Mouse (Mus musculus): ENCODE data around the gene Nr6a1. TPM values are rescaled to one million over a fixed set of nuclear protein-coding genes. Genes with fewer than 3 reads are reported as not detected.
A peak's percentile ranks its signal among the peaks of the same experiment; 100 is the strongest.

Nr6a1 gene
- total RNA-seq, 2 experiments from 2014 or later = 0.82 to 1.2 TPM

DNA sequence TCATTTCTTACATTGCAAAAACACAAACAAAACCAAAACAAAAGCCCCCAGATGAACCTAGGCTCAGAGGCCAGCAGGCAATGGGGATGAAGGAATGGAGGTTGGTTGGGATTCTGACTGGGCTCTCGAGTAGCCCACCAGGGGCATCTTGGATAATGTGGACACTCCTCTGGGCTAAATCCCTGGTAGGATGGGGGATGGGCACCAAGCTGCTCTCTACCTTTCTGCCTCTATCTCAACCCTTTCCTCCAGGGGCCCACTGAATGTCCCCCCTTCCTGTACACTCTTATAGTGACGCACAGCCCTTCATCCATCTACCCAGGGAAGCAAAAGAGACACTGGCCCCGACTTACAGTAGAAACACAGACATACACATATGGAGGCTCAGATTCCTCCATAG is 213.9 kb downstream of the Nr6a1 start:
- no peak for DNase-seq

- DNase-seq = no peak
These were observed 214.7 kb downstream of the Nr6a1 start for GRCm38 (mm10) chr2:38712769-38713125.

DNA sequence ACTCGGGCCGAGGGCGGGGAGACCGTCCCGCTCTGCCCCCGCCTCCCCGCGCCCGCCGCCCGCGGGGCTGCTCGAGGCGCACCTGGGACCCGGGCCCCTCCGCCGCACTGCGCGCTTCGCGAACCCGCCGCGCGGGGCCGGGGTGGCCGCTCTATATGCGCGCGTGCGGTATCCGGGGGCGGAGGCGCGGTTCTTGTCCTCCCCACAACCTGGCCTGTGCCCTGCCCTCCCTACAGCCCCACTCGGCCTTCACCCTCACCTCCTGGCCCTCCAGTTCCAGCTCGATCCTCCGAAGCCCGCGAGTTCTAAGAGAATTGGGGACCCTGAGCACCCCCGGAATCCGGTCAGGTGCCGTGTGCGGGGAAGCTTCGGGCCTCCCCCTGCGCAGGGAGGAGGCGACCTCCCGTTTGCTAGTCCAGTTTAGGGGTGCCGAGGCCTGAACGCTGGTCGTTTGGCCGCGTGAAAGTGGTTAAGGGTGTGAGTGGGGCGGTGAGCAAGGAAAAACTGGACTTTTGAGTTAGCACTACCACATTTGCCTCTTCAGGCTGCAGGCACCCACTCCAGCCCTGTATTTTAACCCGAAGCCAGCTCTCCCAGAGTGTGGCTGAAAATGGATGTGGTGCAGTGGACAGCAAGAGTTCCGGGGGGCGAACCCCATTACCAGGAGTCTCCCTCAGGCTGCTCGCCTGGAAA is 215.3 kb downstream of the Nr6a1 start:
- no peak for DNase-seq

GRCm38 (mm10) chr2:38711421-38711861 is 216.0 kb downstream of the Nr6a1 start:
- peak in 1 of 2 experiments; percentile 29 for DNase-seq

- DNase-seq = peak in 1 of 2 experiments; percentile 31
These were observed 216.9 kb downstream of the Nr6a1 start for GRCm38 (mm10) chr2:38710304-38711241.

DNA sequence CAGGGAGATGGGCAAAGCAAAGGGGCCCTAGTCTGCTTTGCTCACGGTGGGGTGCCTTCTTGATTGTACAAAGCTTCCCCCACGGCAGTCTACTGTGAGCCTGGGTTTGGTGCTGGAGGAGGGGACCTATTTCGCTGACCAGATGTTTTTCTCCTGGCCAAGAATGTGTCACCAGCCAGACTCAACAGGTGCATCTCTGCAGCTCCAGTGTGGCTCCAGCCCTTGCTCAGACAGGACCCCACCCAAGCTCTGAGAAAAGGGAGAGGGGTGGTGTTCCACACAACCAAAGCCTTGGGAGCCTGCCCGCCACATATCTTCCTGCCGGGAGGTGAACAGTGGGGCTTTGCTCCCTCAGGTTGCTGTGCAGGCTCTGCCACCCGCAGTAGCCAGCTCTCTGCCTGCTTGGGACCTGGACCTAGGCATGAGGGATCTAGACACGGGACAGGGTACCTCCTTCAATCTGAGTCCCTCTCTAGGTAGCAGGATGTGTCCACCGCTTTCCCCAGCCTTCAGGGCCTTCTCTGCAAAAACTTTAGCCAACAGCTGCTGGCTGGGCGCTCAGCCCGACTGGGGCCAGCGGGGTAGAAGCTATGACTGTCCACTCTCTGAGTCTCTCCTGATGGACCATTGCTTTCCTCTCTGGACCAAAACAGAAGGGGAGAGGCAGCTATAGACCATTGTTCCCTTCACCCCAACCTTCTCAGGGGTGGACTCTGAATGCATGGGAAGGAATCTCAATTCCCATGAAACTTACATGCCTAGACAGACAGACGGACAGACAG is 218.4 kb downstream of the Nr6a1 start:
- DNase-seq = peak in 1 of 2 experiments; percentile 47

GRCm38 (mm10) chr2:38706661-38707060 is 220.8 kb downstream of the Nr6a1 start:
- DNase-seq = no peak

GRCm38 (mm10) chr2:38705036-38705435 is 222.5 kb downstream of the Nr6a1 start:
- DNase-seq = no peak

DNA sequence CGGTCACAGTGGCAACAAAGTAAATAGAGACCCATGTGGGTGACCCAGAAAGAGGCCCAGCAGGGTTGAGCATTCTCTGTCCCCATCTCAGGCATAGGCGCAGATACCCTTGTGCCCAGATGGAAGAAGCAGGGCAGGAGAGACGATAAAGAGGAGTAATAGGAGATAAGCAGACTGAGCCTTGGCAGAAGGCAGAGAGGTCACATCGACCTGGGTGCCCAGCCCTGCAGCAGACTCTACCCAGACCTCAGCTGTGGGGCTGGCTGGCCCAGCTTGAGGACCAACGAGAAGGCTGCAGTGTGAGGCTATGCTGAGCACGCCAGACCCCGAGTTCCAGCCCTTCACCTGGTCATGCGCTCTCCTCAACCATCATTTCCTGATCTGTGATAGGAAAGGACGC is 223.2 kb downstream of the Nr6a1 start:
- no peak for DNase-seq

- no peak for DNase-seq
These were observed 227.3 kb downstream of the Nr6a1 start for GRCm38 (mm10) chr2:38700177-38700576.

DNA sequence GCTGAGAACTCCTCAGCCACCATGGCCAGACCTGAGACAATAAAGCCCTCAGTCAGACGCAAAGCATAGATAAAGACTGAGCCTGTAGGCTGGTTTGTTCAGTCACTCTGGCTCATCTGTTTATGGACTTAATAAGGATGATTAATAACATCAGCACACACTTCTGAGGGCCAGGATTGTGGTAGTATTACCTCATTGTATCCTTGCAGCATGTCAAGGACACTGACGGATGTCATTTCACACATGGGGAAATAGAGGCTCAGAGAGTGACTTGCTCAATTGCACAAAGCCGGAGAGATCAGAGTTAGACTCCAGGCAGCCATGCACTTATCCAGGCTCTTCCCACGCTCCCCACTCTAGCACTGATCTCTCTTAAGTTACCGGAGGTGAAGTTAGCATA is 228.9 kb downstream of the Nr6a1 start:
- DNase-seq = no peak

DNA sequence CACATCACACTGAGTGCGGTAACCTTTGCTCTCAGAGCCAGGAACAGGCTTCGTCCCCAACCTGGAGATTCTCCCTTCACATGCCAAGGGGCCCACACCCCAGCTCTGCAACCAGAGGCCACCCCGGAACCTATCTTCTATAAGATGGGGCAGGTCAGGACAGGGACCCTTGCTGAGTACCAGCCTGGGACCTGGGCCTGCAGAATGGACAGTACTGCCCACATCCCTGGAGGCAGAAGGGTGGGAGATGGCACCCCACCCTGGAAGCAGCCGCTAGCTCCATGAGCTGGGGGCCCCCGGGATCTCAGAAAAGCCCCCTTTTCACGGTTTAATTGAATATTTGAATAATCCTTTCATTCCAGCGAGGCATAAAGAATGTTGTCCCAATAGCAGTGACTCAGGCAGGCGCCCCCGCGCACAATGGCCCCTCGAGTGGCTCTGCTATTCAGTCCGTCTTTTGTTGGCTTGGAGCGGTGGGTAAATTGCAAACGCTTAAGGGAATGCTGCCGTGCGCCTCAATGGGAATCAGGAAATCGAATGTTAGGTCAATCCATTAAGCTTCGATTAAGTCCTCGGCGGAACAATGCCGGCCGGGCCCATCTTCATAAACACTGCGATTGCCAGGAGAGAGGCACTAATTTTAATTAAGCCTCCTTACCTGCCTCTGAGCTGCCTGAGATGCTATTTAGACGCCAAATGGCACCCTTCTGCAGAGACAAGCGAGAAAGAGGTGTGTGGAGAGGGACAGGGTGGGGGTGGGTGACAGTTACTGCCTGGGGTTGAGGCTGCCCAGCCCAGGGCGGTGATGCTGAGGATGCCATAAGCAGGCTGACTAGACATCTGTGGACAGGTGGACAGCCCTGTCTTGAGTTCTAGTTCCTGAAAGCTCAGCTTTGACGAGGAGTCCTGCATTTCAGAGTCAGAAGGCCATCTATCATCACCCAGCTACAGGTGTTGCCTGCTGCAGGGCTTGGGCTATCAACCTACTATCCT is 230.1 kb downstream of the Nr6a1 start:
- DNase-seq = no peak

DNA sequence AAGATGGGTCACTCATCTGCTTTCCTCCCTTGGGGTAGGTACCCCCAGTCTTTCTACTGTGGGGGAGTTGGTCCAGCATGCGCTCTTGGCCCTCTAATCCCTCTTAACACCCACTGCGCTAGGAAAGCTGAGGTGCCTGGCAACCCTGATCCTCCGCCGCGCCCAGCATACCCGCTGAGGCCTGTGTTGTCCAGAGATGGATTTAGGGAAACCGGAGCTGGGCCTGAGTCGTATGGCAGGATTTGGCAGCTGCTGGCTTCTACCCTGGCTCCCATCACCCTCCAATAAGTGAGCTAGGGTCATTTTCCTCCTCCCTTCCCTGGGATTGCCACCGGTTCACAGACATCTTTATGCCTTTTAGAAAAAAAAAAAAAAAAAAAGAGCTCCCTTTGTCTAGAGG is 231.7 kb downstream of the Nr6a1 start:
- DNase-seq = no peak

DNA sequence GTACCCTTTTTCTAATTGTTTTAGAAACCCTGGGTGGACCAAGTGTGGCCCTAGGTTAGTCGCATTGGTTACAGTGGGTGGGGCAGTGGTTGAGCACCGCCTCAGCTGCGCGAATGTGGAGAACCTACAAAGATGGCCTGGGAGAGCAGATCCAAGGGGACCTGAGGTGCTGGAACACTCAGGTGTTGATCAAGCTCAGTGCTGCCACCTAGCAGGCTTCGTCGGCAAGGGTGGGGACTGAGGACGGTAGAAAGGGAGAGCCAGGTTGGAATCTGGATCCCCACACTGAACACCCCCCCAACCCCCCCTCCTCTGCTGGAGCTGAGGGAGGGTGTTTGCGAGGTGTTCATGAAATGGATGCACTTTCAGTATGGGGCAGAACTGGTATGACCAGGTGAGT is 235.9 kb downstream of the Nr6a1 start:
- DNase-seq = peak in 1 of 2 experiments; percentile 42

- DNase-seq = no peak
These were observed 237.6 kb downstream of the Nr6a1 start for GRCm38 (mm10) chr2:38689881-38690280.

DNA sequence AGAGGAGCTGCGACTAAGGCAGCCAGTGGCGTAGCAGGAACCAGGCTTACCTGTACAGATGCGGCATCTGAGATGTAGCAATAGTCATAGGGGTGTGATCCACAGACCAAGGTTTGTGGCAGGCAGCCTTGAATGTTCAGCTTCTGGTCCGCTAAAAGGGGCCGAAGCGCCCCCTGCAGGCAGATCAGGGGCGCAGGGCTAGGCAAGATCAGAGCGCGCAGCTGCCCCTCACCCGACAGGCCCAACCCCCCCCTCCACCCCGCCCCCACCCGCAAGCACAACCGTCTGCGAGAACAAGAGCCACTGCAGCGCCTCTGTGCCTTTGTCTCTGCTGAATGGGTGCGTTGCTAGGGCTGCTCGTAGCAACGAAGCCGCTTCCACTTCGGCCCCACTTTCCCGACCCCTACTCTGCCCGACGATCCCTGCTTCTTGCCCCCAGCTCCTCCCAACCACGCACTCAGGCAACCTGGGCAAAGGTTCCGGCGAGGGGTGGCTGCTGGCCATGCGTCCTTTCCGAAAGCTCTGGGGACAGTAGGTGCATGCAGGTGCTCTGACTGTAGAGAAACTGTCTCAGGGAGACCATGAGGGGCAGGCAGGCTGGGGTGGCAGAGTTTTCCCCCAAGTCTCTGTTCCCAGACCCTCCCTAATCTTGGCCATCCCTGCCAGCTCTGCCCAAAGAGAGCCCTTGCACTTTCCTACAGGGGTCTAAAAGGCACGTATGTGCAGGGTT is 238.5 kb downstream of the Nr6a1 start:
- DNase-seq = peak in 1 of 2 experiments; percentile 13

- no peak for DNase-seq
These were observed 241.7 kb downstream of the Nr6a1 start for GRCm38 (mm10) chr2:38685746-38686145.

- DNase-seq = no peak
These were observed 244.4 kb downstream of the Nr6a1 start for GRCm38 (mm10) chr2:38683083-38683482.

- no peak for DNase-seq
These were observed 245.3 kb downstream of the Nr6a1 start for GRCm38 (mm10) chr2:38682209-38682608.

- DNase-seq = no peak
These were observed 248.5 kb downstream of the Nr6a1 start for GRCm38 (mm10) chr2:38678947-38679346.

Data from heart, adult 18-20 months (tissue).